Mouse (Mus musculus): ENCODE results near the gene Ccno. TPM values are rescaled to one million over a fixed set of nuclear protein-coding genes. Genes with fewer than 3 reads are reported as not detected.
A peak's percentile ranks its signal among the peaks of the same experiment; 100 is the strongest.

Ccno gene
- polyA plus RNA-seq, 1 experiment = not detected

DNA sequence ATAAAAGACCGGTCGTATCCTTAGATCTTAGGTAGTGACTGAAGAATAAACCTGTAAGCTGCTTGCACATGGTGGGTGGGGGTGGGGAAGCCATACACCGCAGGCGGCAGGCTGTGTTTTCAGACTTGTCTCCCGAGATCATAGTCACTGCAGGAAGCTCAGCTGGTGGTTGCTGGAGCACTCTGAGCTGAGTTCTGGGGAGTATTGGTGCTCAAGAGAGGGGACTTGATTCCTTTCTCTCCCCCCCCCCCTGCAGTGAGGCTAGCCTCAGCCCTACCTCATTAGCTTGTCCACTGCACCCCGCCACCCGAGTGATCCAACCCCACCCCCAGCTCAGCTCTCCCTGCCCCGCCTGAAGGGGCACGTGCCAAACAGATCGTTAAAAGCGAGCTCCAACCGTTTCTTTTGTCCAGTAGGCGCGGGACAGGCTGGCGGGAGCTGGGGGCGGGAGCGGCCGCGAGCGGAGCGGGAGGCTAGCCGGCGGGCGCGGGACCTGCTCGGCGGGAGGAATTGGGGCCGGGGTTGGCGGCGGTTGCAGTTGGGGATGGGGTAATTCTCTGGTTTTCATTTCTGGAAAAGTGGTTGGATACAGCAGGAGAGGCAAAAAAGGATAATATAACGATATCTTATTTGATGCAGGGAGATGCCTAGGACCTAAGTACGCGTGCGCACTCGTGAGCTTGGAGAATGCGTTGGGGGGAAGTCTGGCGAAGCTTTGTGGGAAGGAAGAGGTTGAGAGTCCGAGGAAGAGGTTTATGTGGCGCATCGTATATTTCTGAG is 44.4 kb downstream of the Ccno start:
- H3K4me3 ChIP-seq (ENCODE audit: insufficient read depth, low read length) = peak overlapping the region; percentile 45
- TF ChIP-seq CTCF (IDR thresholded peaks at IDR 0.05; ENCODE audit: low read depth, low read length) (no peak), POLR2A (IDR thresholded peaks at IDR 0.05; ENCODE audit: borderline replicate concordance, low read depth, low read length) (no peak)
- peaks cover 6% of the 10 kb centered on the region for H3K4me1 ChIP-seq (ENCODE audit: control insufficient read depth, insufficient read depth, low read length)
- no peak overlapping the region for H3K27ac ChIP-seq (ENCODE audit: insufficient read depth, low read depth, low read length)

GRCm38 (mm10) chr13:113032831-113033230 is 45.2 kb downstream of the Ccno start:
- Histone ChIP-seq H3K4me1 (ENCODE audit: control insufficient read depth, insufficient read depth, low read length) (peaks cover 6% of the 10 kb centered on the region), H3K4me3 (ENCODE audit: insufficient read depth, low read length) (no peak overlapping the region), H3K27ac (ENCODE audit: insufficient read depth, low read depth, low read length) (no peak overlapping the region)
- no peak for TF ChIP-seq CTCF (IDR thresholded peaks at IDR 0.05; ENCODE audit: low read depth, low read length)
- no peak for TF ChIP-seq POLR2A (IDR thresholded peaks at IDR 0.05; ENCODE audit: borderline replicate concordance, low read depth, low read length)

GRCm38 (mm10) chr13:113034271-113034886 is 46.8 kb downstream of the Ccno start:
- Histone ChIP-seq H3K4me3 (ENCODE audit: insufficient read depth, low read length) (peak overlapping the region; percentile 62), H3K4me1 (ENCODE audit: control insufficient read depth, insufficient read depth, low read length) (peaks cover 6% of the 10 kb centered on the region), H3K27ac (ENCODE audit: insufficient read depth, low read depth, low read length) (no peak overlapping the region)
- TF ChIP-seq POLR2A (IDR thresholded peaks at IDR 0.05; ENCODE audit: borderline replicate concordance, low read depth, low read length) = no peak
- no peak for TF ChIP-seq CTCF (IDR thresholded peaks at IDR 0.05; ENCODE audit: low read depth, low read length)

DNA sequence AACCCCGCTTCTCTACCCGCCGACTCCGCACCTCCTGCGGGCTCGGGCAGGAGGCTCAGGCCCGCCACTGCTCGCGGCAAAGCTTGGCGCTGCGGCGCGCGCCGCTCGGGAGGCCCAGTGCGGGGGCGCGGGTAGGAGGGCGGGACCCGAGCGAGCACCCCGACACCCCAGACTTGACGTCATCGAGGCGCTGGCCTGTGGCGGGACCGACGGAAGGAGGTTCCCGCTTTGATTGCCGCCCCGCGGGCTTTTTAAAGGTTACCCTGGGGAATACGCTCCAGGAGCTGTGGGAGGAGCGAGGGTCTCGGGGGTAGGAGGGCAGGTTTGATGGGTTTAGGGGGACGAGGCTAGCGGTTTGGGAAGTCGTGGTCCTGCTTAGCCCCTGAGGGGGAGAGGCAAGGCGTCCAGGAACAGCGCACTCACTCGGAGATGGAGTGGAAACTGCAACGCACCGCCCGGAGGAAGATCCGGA is 47.4 kb downstream of the Ccno start, which contains the start of gene Cdc20b:
Cdc20b (plus strand) TSS at position 162 of the 472 bp plus-strand sequence.
- H3K4me1 ChIP-seq (ENCODE audit: control insufficient read depth, insufficient read depth, low read length) = peaks cover 6% of the 10 kb centered on the region
- peak within 1 kb of the TSS; percentile 62 for H3K4me3 ChIP-seq (ENCODE audit: insufficient read depth, low read length)
- TF ChIP-seq CTCF (IDR thresholded peaks at IDR 0.05; ENCODE audit: low read depth, low read length) = no peak
- TF ChIP-seq POLR2A (IDR thresholded peaks at IDR 0.05; ENCODE audit: borderline replicate concordance, low read depth, low read length) = no peak
- no peak within 1 kb of the TSS for H3K27ac ChIP-seq (ENCODE audit: insufficient read depth, low read depth, low read length)

GRCm38 (mm10) chr13:113035852-113036251 is 48.2 kb downstream of the Ccno start:
- no peak overlapping the region; the same call in 1 of the 2 replicates for H3K4me3 ChIP-seq (ENCODE audit: insufficient read depth, low read length)
- no peak overlapping the region for H3K27ac ChIP-seq (ENCODE audit: insufficient read depth, low read depth, low read length)
- TF ChIP-seq POLR2A (IDR thresholded peaks at IDR 0.05; ENCODE audit: borderline replicate concordance, low read depth, low read length) (no peak), CTCF (IDR thresholded peaks at IDR 0.05; ENCODE audit: low read depth, low read length) (no peak)

More at GRCm38 (mm10) chr13:113035852-113036251, 48.2 kb downstream of the Ccno start:
- H3K4me1 ChIP-seq (ENCODE audit: control insufficient read depth, insufficient read depth, low read length) = peaks cover 6% of the 10 kb centered on the region

Other genes with a start within 250 kb of the Ccno start
- gene Plpp1, start 187.0 kb upstream of the Ccno start, polyA plus RNA-seq (2012; ENCODE audit: insufficient read depth, insufficient read length, missing spikeins) = 1.2 and 1.8 TPM in 2 replicates
- 31.7 and 42.0 TPM in 2 replicates for gene Mtrex, start 60.4 kb upstream of the Ccno start, polyA plus RNA-seq (2012; ENCODE audit: insufficient read depth, insufficient read length, missing spikeins)
- 6.8 and 7.1 TPM in 2 replicates for gene Dhx29, start 60.3 kb upstream of the Ccno start, polyA plus RNA-seq (2012; ENCODE audit: insufficient read depth, insufficient read length, missing spikeins)
- gene Mcidas, start 6.0 kb downstream of the Ccno start, polyA plus RNA-seq (2012; ENCODE audit: insufficient read depth, insufficient read length, missing spikeins) = not detected in 2 replicates
- gene Cdc20b, start 47.3 kb downstream of the Ccno start, polyA plus RNA-seq (2012; ENCODE audit: insufficient read depth, insufficient read length, missing spikeins) = not detected in 2 replicates
- gene Gpx8, start 58.6 kb downstream of the Ccno start, polyA plus RNA-seq (2012; ENCODE audit: insufficient read depth, insufficient read length, missing spikeins) = 1.1 TPM in 1 of 2 replicates, not detected in the other
- gene Gzma, start 113.2 kb downstream of the Ccno start, polyA plus RNA-seq (2012; ENCODE audit: insufficient read depth, insufficient read length, missing spikeins) = not detected in 2 replicates
- not detected in 2 replicates for gene Esm1, start 221.9 kb downstream of the Ccno start, polyA plus RNA-seq (2012; ENCODE audit: insufficient read depth, insufficient read length, missing spikeins)
- not detected in 2 replicates for gene Gzmk, start 238.1 kb downstream of the Ccno start, polyA plus RNA-seq (2012; ENCODE audit: insufficient read depth, insufficient read length, missing spikeins)